Mouse (Mus musculus): ENCODE measurements around the gene Hist1h4c. TPM values are rescaled to one million over a fixed set of nuclear protein-coding genes. Genes with fewer than 3 reads are reported as not detected.
A peak's percentile ranks its signal among the peaks of the same experiment; 100 is the strongest.

Gene Hist1h4c
- 225 and 268 TPM in 2 replicates for total RNA-seq (2015; ENCODE audit: low replicate concordance)
- total RNA-seq (2017; ENCODE audit: low replicate concordance) = 667 and 1,084 TPM in 2 replicates

DNA sequence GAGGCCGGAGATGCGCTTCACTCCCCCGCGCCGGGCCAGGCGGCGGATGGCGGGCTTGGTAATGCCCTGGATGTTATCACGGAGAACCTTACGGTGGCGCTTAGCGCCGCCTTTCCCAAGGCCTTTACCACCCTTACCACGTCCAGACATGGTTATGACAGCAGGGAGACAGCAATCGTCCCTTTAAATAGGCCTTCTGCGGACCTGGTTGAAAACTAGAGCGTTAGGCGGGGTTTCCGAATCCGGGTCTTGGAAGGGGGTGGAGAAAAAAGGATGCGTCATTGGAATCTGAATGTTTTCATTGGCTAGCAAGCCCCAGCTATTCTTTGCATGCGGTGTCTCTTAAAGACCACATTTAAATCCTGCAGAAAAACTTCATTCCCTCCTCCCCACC is at the start of gene Hist1h4c:
Gene Hist1h4c, minus strand, starts transcription at position 155 of the 394 bp plus-strand sequence.
- peak; percentile 80 for ATAC-seq (replicated peaks; ENCODE audit: low FRiP score, poor library complexity, severe bottlenecking)

DNA sequence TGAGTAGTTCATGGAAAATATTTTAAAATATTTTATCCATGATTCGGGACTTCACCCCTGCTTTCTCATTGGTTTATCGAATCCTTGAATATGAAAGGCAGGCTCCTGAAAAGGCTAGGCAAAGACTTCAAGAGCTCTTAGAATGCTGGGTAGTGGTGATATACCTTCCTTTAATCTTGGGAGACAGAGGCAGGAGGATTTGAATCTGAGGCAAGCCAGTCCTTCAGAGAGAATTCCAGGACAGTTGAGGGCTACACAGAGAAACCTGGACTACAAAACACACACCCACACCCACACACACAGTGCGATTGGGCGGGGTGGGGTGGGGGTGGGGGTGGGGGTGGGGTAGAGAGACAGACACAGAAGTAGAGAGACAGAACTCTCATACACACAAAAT is 49.6 kb upstream of the Hist1h4c start:
- no peak for ATAC-seq (replicated peaks; ENCODE audit: low FRiP score, poor library complexity, severe bottlenecking)

DNA sequence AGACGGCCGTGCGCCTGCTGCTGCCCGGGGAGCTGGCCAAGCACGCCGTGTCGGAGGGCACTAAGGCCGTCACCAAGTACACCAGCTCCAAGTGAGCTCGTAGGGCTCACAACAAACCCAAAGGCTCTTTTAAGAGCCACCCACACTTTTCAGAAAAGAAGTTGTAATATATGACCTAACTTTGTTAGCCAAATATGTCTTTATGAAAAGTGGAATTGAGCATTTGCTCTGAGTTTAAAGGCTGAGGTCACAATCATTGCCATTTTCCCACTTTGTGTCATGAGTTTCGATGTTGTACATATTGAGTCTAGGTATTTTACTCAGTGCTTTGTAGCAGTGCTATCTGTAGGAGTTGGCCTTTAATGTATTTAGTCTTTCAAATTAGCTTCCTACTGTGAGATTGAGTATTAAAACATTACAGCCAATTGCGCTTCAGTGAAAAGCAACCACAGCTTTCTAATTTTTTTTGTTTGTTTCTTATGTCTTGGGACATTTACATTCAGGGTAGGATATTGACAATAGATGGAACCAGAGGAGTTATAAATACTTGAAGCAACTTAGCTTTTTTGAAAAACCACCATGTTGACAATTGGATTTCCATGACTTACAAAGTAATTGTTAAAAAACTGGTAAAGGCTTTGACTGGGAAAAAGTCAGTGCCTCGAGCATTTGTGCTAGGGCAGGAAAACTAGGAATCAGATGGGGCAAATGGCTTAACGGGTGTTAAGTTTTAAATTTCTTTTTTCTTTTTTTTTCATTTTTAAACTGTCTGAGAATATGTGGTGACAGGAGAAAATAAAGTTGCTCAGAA is 49.0 kb upstream of the Hist1h4c start:
- ATAC-seq (replicated peaks; ENCODE audit: low FRiP score, poor library complexity, severe bottlenecking) = peak; percentile 6; the same call in 1 of the 2 replicates

DNA sequence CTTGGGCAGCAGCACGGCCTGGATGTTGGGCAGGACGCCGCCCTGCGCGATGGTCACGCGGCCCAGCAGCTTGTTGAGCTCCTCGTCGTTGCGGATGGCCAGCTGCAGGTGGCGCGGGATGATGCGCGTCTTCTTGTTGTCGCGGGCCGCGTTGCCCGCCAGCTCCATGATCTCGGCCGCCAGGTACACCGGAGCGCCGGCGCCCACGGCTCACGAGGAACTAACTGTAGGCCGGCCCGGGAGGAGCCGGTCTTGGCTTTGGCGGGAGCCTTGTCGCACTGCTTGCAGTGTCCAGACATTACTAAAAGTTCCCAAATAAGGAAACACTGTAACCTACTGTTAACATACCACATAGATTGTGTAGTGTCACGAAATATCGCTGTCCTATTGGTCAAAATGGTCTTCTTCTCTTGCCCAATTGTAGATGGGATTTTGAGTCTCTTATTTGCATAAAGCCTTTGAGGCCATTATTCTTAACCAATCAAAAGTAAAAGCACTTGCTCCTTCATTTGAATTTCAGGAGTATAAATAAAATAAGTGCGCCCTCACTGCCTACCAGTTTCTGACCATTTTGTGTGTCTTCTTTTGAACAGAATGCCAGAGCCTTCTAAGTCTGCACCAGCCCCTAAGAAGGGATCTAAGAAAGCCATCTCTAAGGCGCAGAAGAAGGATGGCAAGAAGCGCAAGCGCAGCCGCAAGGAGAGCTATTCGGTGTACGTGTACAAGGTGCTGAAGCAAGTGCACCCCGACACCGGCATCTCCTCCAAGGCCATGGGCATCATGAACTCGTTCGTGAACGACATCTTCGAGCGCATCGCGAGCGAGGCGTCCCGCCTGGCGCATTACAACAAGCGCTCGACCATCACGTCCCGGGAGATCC is 48.2 kb upstream of the Hist1h4c start, which contains the start of gene Hist1h2bb:
Gene Hist1h2bb, plus strand, starts transcription at position 534 of the 880 bp plus-strand sequence.
- peak; percentile 67 for ATAC-seq (replicated peaks; ENCODE audit: low FRiP score, poor library complexity, severe bottlenecking)

DNA sequence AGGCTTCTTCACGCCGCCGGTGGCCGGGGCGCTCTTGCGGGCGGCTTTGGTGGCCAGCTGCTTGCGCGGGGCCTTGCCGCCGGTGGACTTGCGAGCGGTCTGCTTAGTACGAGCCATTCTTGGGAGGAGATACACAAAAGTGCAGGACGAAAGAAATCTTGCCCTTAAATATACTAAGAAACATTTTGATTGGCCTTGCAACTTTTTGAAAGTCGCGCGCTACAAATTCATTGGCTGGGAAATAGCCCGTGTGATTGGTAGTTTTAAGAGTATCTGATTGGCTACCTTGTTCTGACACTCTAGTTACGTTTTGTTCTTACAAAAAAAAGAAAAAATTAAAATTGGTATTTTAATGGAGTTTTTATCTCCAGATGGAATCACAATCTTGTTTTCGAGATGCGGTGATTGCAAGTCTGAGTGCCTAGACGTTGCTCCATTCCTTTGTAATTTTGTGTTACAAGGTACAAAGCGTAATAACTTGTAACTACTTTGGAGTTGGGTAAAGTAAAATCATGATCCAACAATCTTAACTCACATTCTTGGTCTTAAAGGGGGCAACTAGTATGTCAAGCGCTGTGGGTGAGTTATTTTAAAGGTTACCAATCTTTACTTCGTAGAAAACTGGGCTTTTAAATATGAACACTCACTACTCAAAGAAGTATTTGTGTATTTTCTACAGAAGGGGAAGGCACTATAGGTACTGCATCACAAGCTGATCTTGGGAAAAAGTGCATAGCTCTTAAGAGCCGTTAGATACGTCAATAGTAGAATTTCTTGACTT is 47.3 kb upstream of the Hist1h4c start, which contains the start of gene Hist1h3c:
Gene Hist1h3c, minus strand, starts transcription at position 222 of the 781 bp plus-strand sequence.
- ATAC-seq (replicated peaks; ENCODE audit: low FRiP score, poor library complexity, severe bottlenecking) = peak; percentile 57

DNA sequence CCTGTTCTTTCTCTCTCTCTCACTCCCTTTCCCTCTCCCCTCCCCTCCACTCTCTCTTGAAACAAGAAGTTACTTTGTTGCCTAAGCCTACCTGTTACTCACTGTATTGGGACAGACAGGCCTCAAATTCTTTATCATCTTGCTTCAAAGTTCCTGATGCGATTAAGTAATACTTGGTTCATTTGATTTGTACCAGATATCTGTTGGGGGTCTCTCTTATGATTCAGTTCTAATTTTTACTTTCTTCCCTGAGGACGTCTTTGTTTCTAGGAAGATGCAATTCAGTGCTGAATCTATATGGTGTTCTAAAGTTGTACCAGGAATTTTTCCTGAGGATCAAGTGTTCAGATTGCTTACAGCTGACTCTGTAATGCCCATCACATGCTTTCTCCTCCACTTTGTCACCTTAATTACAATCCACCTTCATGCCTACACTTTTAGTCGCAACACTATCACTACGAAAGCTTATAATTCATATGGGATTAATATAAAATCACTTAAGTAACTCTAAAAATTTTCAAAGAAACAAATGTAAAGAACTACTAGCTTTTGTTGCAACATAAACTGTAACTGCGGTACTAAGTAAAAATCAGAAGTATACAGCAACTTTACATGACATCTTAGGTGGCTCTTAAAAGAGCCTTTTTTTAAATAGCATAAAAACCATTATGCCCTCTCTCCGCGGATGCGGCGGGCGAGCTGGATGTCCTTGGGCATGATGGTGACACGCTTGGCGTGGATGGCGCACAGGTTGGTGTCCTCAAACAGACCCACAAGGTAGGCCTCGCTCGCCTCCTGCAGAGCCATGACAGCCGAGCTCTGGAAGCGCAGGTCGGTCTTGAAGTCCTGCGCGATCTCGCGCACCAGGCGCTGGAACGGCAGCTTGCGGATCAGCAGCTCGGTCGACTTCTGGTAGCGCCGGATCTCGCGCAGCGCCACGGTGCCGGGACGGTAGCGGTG is 46.4 kb upstream of the Hist1h4c start:
- ATAC-seq (replicated peaks; ENCODE audit: low FRiP score, poor library complexity, severe bottlenecking) = no peak

DNA sequence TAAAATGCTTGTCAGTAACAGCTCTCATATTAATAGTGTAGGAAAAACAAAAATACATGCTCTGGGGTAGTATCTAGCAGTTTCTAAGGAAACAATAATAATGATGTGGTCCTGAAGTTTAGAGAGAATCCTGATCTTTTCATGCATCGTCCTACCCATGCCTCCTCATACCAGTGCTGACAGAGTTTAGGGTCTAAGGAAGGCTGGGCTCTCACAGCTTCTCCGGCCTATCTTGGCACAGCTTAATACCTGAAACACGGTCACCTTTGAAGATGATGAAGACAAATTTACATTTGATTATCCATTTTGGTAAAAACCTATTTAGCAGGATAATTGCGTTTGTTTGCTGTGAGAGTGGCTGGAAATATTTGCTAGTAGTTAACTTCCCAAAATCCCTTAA is 45.7 kb upstream of the Hist1h4c start:
- no peak for ATAC-seq (replicated peaks; ENCODE audit: low FRiP score, poor library complexity, severe bottlenecking)

DNA sequence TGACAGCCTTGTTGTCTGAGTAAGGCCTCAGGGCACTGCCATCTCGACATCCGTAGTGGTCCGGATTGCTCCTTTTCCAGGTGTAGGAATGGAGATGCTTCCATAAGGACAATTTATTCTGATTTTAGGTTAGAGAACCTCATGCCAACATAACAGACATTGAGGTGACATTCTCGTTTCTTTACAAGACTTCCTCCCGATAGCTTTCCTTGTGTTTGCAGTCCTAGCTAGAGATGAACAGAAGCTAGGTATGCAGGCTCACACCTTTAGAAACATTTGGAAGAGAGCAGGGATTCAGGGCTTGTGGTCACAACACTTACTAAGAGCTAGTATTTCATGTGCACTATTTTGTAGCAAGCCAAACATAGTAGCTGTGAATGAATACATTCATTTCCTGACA is 45.0 kb upstream of the Hist1h4c start:
- ATAC-seq (replicated peaks; ENCODE audit: low FRiP score, poor library complexity, severe bottlenecking) = no peak

DNA sequence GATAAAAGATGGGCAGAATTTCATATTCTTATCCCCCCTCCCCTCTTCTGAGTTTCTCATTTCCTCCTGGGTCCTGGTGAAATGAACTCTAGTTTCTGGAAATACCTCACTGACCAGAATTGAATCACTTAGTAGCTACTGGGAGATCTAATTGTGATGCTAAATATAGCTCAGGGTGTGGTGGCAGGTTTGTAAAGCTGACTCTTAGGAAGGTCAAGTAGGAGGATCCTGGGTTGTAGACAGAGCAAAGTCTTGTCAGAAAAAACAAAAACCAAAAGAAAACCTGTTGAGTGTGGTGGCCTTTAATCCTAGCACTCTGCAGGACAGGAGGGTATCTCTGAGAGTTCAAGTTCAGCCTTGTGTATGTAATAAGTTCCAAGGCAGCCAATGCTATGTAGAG is 43.8 kb upstream of the Hist1h4c start:
- ATAC-seq (replicated peaks; ENCODE audit: low FRiP score, poor library complexity, severe bottlenecking) = no peak

DNA sequence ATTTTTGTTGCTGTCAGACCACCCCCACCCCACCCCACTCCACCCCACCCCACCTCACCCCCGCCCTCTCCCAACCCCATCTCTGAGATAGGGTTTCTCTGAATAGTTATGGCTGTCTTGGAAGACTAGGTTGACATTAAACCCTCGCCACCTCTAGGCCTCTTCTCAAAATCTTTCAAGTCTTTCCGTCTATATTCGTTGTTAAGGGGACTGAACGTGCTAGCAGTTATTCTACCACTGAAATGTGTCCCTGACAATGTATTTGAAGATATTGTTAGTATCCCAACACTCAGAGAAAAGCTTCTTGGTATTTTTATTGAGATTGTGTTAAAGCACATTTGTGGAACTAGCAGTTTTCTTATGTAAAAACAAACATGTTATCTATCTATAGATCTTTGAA is 42.7 kb upstream of the Hist1h4c start:
- no peak for ATAC-seq (replicated peaks; ENCODE audit: low FRiP score, poor library complexity, severe bottlenecking)

DNA sequence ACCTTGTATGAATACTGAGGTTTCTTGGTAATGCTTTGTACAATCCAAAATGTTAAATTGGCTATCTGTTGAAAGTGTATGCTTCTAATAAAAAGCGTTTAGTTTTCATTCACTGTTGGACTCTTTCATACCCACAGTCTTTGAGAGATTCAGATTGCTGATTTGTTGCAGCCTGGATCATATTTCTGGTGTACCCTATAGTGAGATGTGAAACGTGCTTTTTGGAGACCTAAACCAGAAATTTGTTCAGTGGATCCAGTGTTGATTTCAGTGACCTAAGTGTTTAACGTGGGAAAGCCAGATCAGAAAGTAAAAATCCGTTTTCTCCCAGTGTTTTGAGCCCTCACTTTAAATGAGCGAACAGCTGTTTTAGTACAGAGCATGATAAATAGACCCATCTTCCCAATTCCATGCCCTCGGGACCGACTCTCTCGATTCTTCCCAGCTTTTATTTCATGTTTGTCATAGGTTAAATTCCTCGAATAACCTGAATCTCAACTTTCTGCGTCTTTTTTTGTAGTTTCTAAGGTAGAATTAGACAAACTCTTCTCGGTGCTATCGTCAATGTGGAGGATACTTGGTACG is 42.1 kb upstream of the Hist1h4c start:
- no peak for ATAC-seq (replicated peaks; ENCODE audit: low FRiP score, poor library complexity, severe bottlenecking)

DNA sequence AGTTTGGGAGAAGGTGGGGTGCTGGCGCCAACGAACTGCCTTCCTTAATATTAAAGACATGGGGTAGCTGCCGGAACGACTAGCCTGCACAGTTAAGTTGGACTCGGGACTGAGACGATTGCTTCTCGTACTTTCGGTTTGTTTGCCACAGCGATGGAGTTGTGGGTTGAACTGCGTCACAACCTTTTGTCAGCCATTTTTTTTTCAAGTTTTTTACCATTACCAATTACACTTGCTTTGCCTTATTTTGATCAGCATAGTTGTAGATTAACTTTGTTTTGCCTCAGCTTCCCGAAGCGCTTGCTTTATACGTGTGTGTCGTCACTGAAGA is 41.6 kb upstream of the Hist1h4c start:
- no peak for ATAC-seq (replicated peaks; ENCODE audit: low FRiP score, poor library complexity, severe bottlenecking)

DNA sequence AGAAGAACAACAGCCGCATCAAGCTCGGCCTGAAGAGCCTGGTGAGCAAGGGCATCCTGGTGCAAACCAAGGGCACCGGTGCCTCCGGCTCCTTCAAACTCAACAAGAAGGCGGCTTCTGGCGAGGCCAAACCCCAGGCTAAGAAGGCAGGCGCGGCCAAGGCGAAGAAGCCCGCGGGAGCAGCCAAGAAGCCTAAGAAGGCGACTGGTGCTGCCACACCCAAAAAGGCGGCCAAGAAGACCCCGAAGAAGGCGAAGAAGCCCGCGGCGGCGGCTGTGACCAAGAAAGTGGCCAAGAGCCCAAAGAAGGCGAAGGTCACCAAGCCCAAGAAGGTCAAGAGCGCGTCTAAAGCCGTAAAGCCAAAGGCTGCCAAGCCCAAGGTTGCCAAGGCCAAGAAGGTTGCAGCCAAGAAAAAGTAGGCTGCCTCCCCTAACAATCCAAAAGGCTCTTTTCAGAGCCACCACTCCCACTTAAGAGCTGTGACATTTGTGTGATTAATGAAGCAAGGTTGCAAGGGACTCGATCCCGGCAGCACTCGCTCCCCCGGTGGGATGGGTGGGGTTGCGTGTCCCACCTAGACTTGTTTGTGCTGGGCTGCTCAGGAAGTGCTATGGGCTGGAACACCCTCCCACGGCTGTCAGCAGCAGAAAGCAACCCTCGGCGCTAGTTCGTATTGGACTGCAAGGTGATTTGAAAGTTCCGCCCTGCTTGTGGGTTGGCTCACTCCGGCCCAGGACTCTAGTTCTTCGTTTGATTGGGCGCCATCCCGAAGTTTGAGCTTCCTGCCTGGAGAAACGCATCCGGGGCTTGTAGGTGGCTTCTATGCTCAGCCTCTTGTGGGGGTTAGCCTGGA is 41.0 kb upstream of the Hist1h4c start:
- ATAC-seq (replicated peaks; ENCODE audit: low FRiP score, poor library complexity, severe bottlenecking) = peak; percentile 71

DNA sequence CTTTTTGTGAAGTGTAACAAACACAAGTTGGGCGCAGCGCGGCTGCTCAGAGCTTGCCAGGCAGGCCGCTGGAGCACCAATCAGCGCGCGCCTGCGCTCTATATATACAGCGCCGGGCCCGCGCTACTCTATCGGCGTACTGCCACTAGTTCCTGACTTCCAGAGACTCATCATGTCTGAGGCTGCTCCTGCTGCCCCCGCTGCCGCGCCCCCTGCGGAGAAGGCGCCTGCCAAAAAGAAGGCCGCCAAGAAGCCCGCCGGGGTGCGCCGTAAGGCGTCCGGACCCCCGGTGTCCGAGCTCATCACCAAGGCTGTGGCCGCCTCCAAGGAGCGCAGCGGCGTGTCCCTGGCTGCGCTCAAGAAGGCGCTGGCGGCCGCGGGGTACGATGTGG is 40.4 kb upstream of the Hist1h4c start, which contains the start of gene Hist1h1c:
Gene Hist1h1c, plus strand, starts transcription at position 132 of the 392 bp plus-strand sequence.
- ATAC-seq (replicated peaks; ENCODE audit: low FRiP score, poor library complexity, severe bottlenecking) = peak; percentile 63

DNA sequence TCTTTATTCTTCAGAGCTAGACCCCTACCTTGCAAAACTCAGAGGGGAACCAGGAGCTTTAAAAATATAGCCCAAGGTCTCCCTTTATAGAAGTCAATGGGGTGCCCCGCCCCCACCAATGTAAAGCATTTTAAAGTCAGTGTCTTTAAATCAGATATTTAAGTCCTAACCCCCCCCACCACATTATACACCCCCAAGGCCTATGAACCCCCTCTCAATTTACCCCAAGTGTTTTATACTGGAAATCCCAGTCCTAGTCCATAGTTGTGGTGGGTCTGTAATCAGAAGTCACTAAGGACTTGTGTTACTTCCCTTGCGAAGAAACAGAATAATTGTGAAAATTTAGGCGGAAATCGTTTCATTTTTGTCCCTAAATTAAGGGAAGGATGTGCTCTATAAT is 39.8 kb upstream of the Hist1h4c start:
- ATAC-seq (replicated peaks; ENCODE audit: low FRiP score, poor library complexity, severe bottlenecking) = no peak

DNA sequence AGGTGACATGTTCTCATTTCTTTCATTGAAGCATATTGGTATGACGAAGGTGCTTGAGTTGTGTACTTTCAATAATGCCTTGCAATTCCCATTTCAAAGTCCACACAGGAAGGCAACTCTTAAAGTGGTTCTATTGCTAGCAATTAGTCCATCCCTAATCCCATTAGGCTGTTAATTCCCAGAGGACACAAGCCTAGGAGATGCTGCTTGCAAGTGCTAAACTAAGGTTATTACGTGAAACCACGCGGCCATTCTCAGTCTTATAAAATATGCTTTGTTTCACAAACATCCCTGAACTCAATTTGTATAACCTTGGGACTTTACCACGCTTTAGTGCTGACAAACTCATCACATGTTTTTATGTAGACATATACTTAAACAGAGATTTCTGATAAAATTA is 38.8 kb upstream of the Hist1h4c start:
- ATAC-seq (replicated peaks; ENCODE audit: low FRiP score, poor library complexity, severe bottlenecking) = no peak

DNA sequence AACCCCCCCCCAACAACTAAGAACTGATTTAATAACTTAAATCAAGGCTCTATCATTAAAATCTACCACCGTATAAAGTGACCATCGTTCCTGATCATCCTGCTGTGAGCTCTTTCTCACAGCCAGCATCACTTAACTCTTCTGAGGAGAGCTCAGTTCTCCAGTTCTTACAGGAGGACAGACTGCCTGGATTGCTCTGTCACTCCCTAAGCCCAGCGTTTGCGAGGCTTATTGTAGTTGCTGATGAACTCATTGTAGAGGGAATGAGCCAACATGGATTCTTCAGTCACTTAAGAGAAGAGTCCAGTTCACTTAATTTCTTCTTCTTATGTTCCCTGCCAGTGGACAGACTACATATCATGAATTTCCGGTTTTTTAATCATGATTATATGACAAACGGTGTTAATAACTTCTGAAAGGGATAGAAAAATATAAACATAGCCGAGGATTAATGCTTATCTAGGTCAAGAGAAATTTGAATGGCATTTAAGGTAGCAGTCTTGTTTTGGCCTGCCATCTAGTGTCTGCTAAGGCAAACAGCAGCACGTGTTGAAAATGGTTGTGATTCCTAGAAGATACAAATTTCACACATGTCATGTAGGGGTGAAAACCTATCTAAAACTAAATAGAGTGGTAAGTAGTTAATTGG is 34.0 kb upstream of the Hist1h4c start:
- ATAC-seq (replicated peaks; ENCODE audit: low FRiP score, poor library complexity, severe bottlenecking) = peak; percentile 87

Measured in erythroid progenitor cell, adult 5-6 weeks (primary cell).